Mouse (Mus musculus) midbrain, postnatal 0 days (tissue): Measurements from ENCODE around the gene Dhx15. TPM values are rescaled to one million over a fixed set of nuclear protein-coding genes. Genes with fewer than 3 reads are reported as not detected.

Source experiments
- ATAC-seq: fragments of 200-750 bp; cut with Nextera tagmentation; 2 replicates; pipeline ENCODE4 v1.8.0; 2017; ENCODE audit warnings: moderate number of reproducible peaks, mild to moderate bottlenecking, moderate TSS enrichment, moderate library complexity; ENCODE audit not compliant: low FRiP score
- DNase-seq: peaks from one replicate; pipeline ENCODE4 v3.0.0-alpha.2; 2015; ENCODE audit warnings: low spot score
- H3K27ac ChIP-seq: fragments of 300-500 bp; sonication (generic); 2 replicates; pipeline ENCODE4 v1.5.1; 2014; ENCODE audit warnings: low read depth, mild to moderate bottlenecking, low read length, mixed read lengths
- H3K27me3 ChIP-seq: fragments of 300-500 bp; sonication (generic); 2 replicates; pipeline ENCODE4 v1.6.1; 2014; ENCODE audit warnings: low read length, control low read depth, mixed read lengths; ENCODE audit not compliant: insufficient read depth
- H3K36me3 ChIP-seq: fragments of 300-500 bp; sonication (generic); 2 replicates; pipeline ENCODE4 v1.6.1; 2014; ENCODE audit warnings: low read length, control low read depth, mixed read lengths; ENCODE audit not compliant: insufficient read depth
- H3K4me1 ChIP-seq: fragments of 300-500 bp; sonication (generic); 2 replicates; pipeline ENCODE4 v1.6.1; 2014; ENCODE audit warnings: mild to moderate bottlenecking, control low read depth, antibody characterized with exemption, low read length, mixed read lengths; ENCODE audit not compliant: insufficient read depth
- H3K4me2 ChIP-seq: fragments of 300-500 bp; sonication (generic); 2 replicates; pipeline ENCODE4 v1.6.1; 2014; ENCODE audit warnings: low read depth, mild to moderate bottlenecking, low read length, mixed read lengths; ENCODE audit not compliant: poor library complexity, severe bottlenecking
- H3K4me3 ChIP-seq: fragments of 300-500 bp; sonication (generic); 2 replicates; pipeline ENCODE4 v1.5.1; 2014; ENCODE audit warnings: low read depth, mild to moderate bottlenecking, low read length, moderate library complexity
- H3K9ac ChIP-seq: fragments of 300-500 bp; sonication (generic); replicated peaks from 2 replicates; pipeline ENCODE4 v1.6.1; 2014; ENCODE audit warnings: mild to moderate bottlenecking, low read length, moderate library complexity, mixed read lengths; ENCODE audit not compliant: poor library complexity, severe bottlenecking
- H3K9me3 ChIP-seq: fragments of 300-500 bp; sonication (generic); 2 replicates; pipeline ENCODE4 v1.6.1; 2016; ENCODE audit warnings: low read length, control low read depth
- CTCF ChIP-seq: IDR thresholded peaks from 2 replicates; pipeline ENCODE4 v1.5.1; 2016; ENCODE audit warnings: antibody characterized with exemption, mild to moderate bottlenecking
- WGBS: fragments of 180-500 bp; shearing (Covaris S2); extraction: QIAGEN DNeasy Blood & Tissue Kit; methylation state at CpG from one replicate; pipeline ENCODE4 v1.1.7; 2014; 5-methylcytosine and 5-hydroxymethylcytosine counted together
- polyA plus RNA-seq: library from polyadenylated mRNA; unstranded; fragments of >200 nt; fragmentation: Nextera tagmentation; extraction: Ambion mirVana; gene quantifications from 2 replicates; pipeline ENCODE4 v1.2.1, GENCODE M21; 2015
- total RNA-seq: library from RNA; depleted of rRNA; stranded (reverse); fragments of >200 nt; gene quantifications from 2 replicates; pipeline ENCODE4 v1.2.3, GENCODE M21; 2014

Dhx15 gene
- total and polyA plus RNA-seq, 2 experiments from 2014 or later, result 73.5 to 96.4 TPM

- H3K9ac ChIP-seq, result no peak overlapping the region
- H3K4me3 ChIP-seq, result no peak overlapping the region
- H3K4me1 ChIP-seq, result no peaks in the 10 kb centered on the region; the same call in 1 of the 2 replicates
- no peaks in the 10 kb centered on the region for H3K9me3 ChIP-seq
- H3K27ac ChIP-seq, result no peak overlapping the region
- 62% methylated on average over 6 of the region's 6 CpGs for WGBS
- H3K36me3 ChIP-seq, result no peaks in the 10 kb centered on the region
- no peaks in the 10 kb centered on the region for H3K27me3 ChIP-seq
- ATAC-seq, result no peak; the same call in 1 of the 2 replicates
- no peak for DNase-seq
- H3K4me2 ChIP-seq, result no peak overlapping the region
- no peak for TF ChIP-seq CTCF
Observed at GRCm38 (mm10) chr5:52218238-52218637, 27.9 kb upstream of the Dhx15 start.

GRCm38 (mm10) chr5:52213143-52213900, 23.0 kb upstream of the Dhx15 start:
- ATAC-seq (no peak), DNase-seq (no peak)
- no peak overlapping the region for H3K27ac ChIP-seq
- no peak for TF ChIP-seq CTCF
- H3K4me1 ChIP-seq, result no peaks in the 10 kb centered on the region; the same call in 1 of the 2 replicates
- no peak overlapping the region for H3K4me3 ChIP-seq
- no peak overlapping the region for H3K9ac ChIP-seq
- WGBS, result 75% methylated on average over 7 of the region's 7 CpGs
- no peaks in the 10 kb centered on the region for H3K36me3 ChIP-seq
- H3K27me3 ChIP-seq, result no peaks in the 10 kb centered on the region
- no peaks in the 10 kb centered on the region for H3K9me3 ChIP-seq
- H3K4me2 ChIP-seq, result no peak overlapping the region

GRCm38 (mm10) chr5:52191180-52191468, 810 bp upstream of the Dhx15 start:
- H3K9ac ChIP-seq, result no peak overlapping the region; the same call in 1 of the 2 replicates

GRCm38 (mm10) chr5:52189664-52190365, 499 bp downstream of the Dhx15 start:
- H3K4me1 ChIP-seq, result peaks cover 14% of the 10 kb centered on the region
- ATAC-seq (peak; percentile 78), DNase-seq (peak; percentile 46)
- H3K4me2 ChIP-seq, result peak overlapping the region; percentile 65
- no peaks in the 10 kb centered on the region for H3K9me3 ChIP-seq
- H3K27me3 ChIP-seq, result no peaks in the 10 kb centered on the region
- H3K4me3 ChIP-seq, result peak overlapping the region; percentile 97
- H3K9ac ChIP-seq, result peak overlapping the region; percentile 94
- TF ChIP-seq CTCF, result peak; percentile 32
- H3K36me3 ChIP-seq, result no peaks in the 10 kb centered on the region
- 3% methylated on average over 60 of the region's 63 CpGs for WGBS
- peak overlapping the region; percentile 95 for H3K27ac ChIP-seq

More at GRCm38 (mm10) chr5:52191180-52191468, 810 bp upstream of the Dhx15 start:
- ATAC-seq (no peak), DNase-seq (no peak)
- Histone ChIP-seq H3K9me3 (no peaks in the 10 kb centered on the region), H3K4me3 (peak overlapping the region; percentile 97), H3K4me1 (peaks cover 14% of the 10 kb centered on the region), H3K27ac (no peak overlapping the region), H3K36me3 (no peaks in the 10 kb centered on the region), H3K27me3 (no peaks in the 10 kb centered on the region), H3K4me2 (peak overlapping the region; percentile 65)
- 48% methylated on average over 1 of the region's 1 CpGs for WGBS
- TF ChIP-seq CTCF, result no peak

- Histone ChIP-seq H3K4me2 (peak overlapping the region; percentile 65), H3K4me3 (peak overlapping the region; percentile 97; the same call in 1 of the 2 replicates), H3K36me3 (no peaks in the 10 kb centered on the region), H3K27me3 (no peaks in the 10 kb centered on the region), H3K4me1 (peaks cover 14% of the 10 kb centered on the region), H3K9ac (no peak overlapping the region), H3K9me3 (no peaks in the 10 kb centered on the region), H3K27ac (no peak overlapping the region)
- ATAC-seq (no peak), DNase-seq (no peak)
- TF ChIP-seq CTCF, result no peak
- WGBS, result 30% methylated on average over 3 of the region's 3 CpGs
Observed at GRCm38 (mm10) chr5:52188206-52188605, 2.1 kb downstream of the Dhx15 start.

- Histone ChIP-seq H3K27ac (no peak overlapping the region), H3K9ac (no peak overlapping the region), H3K4me3 (no peak overlapping the region), H3K9me3 (no peaks in the 10 kb centered on the region), H3K27me3 (no peaks in the 10 kb centered on the region), H3K4me1 (no peaks in the 10 kb centered on the region), H3K36me3 (no peaks in the 10 kb centered on the region; the same call in 1 of the 2 replicates), H3K4me2 (no peak overlapping the region)
- ATAC-seq (no peak), DNase-seq (no peak)
- WGBS, result 90% methylated on average over 1 of the region's 1 CpGs
- no peak for TF ChIP-seq CTCF
Observed at GRCm38 (mm10) chr5:52177326-52177725, 13.0 kb downstream of the Dhx15 start.
